Mouse (Mus musculus) MEL (cell line): ENCODE measurements around the gene Cntnap1. TPM values are rescaled to one million over a fixed set of nuclear protein-coding genes. Genes with fewer than 3 reads are reported as not detected.

Experiments
- DNase-seq: peaks from one replicate; pipeline ENCODE4 v3.0.0; 2011; ENCODE audit warnings: low read depth, low spot score
- H3K27ac ChIP-seq: 2 replicates; pipeline ENCODE4 v1.5.1; 2012; ENCODE audit warnings: low read depth, mild to moderate bottlenecking, control low read depth, low read length, moderate library complexity; ENCODE audit not compliant: control insufficient read depth
- H3K27me3 ChIP-seq, 2 experiments: fragments of 150-350 bp in 1 of 2; sonication (generic) in 1 of 2; 2 replicates each; pipeline ENCODE4 v1.6.1; 2012; ENCODE audit warnings: low read length in 2 of 2, mild to moderate bottlenecking in 2 of 2, improper control_type of control experiment in 1 of 2, moderate library complexity in 1 of 2; ENCODE audit not compliant: insufficient read depth in 2 of 2, control insufficient read depth in 1 of 2
- H3K36me3 ChIP-seq, 2 experiments: 2 replicates each; pipeline ENCODE4 v1.6.1; 2012 to 2014; ENCODE audit warnings: low read length in 2 of 2, improper control_type of control experiment in 1 of 2, inconsistent platforms in 1 of 2, mild to moderate bottlenecking in 1 of 2; ENCODE audit not compliant: insufficient read depth in 2 of 2, control insufficient read depth in 1 of 2
- H3K4me1 ChIP-seq, 2 experiments: fragments of 150-350 bp in 1 of 2; sonication (generic) in 1 of 2; 2 replicates each; pipeline ENCODE4 v1.6.1; 2012; ENCODE audit warnings: low read length in 2 of 2, improper control_type of control experiment in 1 of 2, mild to moderate bottlenecking in 1 of 2; ENCODE audit not compliant: insufficient read depth in 2 of 2, control insufficient read depth in 1 of 2
- H3K4me3 ChIP-seq, 2 experiments: fragments of 150-350 bp in 1 of 2; sonication (generic) in 1 of 2; 2 replicates each; pipeline ENCODE4 v1.5.1; 2012; ENCODE audit warnings: low read depth in 2 of 2, low read length in 2 of 2, mild to moderate bottlenecking in 2 of 2, moderate library complexity in 2 of 2, control low read depth in 1 of 2, improper control_type of control experiment in 1 of 2; ENCODE audit not compliant: control insufficient read depth in 1 of 2, insufficient read depth in 1 of 2
- H3K79me2 ChIP-seq: 2 replicates; pipeline ENCODE4 v1.6.1; 2012; ENCODE audit warnings: mild to moderate bottlenecking, low read length, moderate library complexity; ENCODE audit not compliant: control insufficient read depth, poor library complexity, insufficient read depth
- H3K9ac ChIP-seq: 2 replicates; pipeline ENCODE4 v1.6.1; 2012; ENCODE audit warnings: low read depth, mild to moderate bottlenecking, control low read depth, low read length, moderate library complexity; ENCODE audit not compliant: control insufficient read depth, poor library complexity, severe bottlenecking
- H3K9me3 ChIP-seq: fragments of 150-350 bp; sonication (generic); replicated peaks from 2 replicates; pipeline ENCODE4 v1.6.1; 2012; ENCODE audit warnings: mild to moderate bottlenecking, low read length, improper control_type of control experiment, moderate library complexity; ENCODE audit not compliant: insufficient read depth
- BHLHE40 ChIP-seq: IDR thresholded peaks from 2 replicates; pipeline ENCODE4 v1.6.1; 2012; ENCODE audit warnings: low read depth, mild to moderate bottlenecking, inconsistent platforms, low read length, improper control_type of control experiment, borderline replicate concordance
- CHD2 ChIP-seq: IDR thresholded peaks from 2 replicates; pipeline ENCODE4 v1.6.1; 2011; ENCODE audit warnings: low read length, improper control_type of control experiment
- CTCF ChIP-seq, 3 experiments: IDR thresholded peaks in 2 of 3; conservative IDR thresholded peaks in 1 of 3; 2 replicates each; pipeline ENCODE4 v1.5.1; 2011 to 2012; ENCODE audit warnings: low read length in 3 of 3, low read depth in 2 of 3, mild to moderate bottlenecking in 2 of 3, improper control_type of control experiment in 1 of 3, inconsistent platforms in 1 of 3, mixed read lengths in 1 of 3, moderate library complexity in 1 of 3; ENCODE audit not compliant: control insufficient read depth in 1 of 3, insufficient read depth in 1 of 3, poor library complexity in 1 of 3, severe bottlenecking in 1 of 3
- E2F4 ChIP-seq: IDR thresholded peaks from 2 replicates; pipeline ENCODE4 v1.6.1; 2011; ENCODE audit warnings: low read depth, low read length, improper control_type of control experiment, borderline replicate concordance
- GATA1 ChIP-seq: IDR thresholded peaks from 2 replicates; pipeline ENCODE4 v1.6.1; 2011; ENCODE audit warnings: low read depth, low read length, improper control_type of control experiment
- HCFC1 ChIP-seq: IDR thresholded peaks from 2 replicates; pipeline ENCODE4 v1.6.1; 2012; ENCODE audit warnings: low read depth, mild to moderate bottlenecking, inconsistent platforms, low read length, improper control_type of control experiment, moderate library complexity
- JUND ChIP-seq: IDR thresholded peaks from 2 replicates; pipeline ENCODE4 v1.6.1; 2011; ENCODE audit warnings: low read depth, mild to moderate bottlenecking, improper control_type of control experiment, low read length
- MAFK ChIP-seq: IDR thresholded peaks from 2 replicates; pipeline ENCODE4 v1.6.1; 2011; ENCODE audit warnings: low read depth, mild to moderate bottlenecking, low read length, improper control_type of control experiment, borderline replicate concordance
- MEF2A ChIP-seq: IDR thresholded peaks from 2 replicates; pipeline ENCODE4 v1.6.1; 2014; ENCODE audit warnings: low read depth, mild to moderate bottlenecking, inconsistent platforms, low read length, improper control_type of control experiment; ENCODE audit not compliant: poor library complexity, insufficient replicate concordance, severe bottlenecking; ENCODE audit errors: extremely low read depth
- MXI1 ChIP-seq: IDR thresholded peaks from 2 replicates; pipeline ENCODE4 v1.6.1; 2011; ENCODE audit warnings: mild to moderate bottlenecking, low read depth, low read length, improper control_type of control experiment
- RCOR1 ChIP-seq: IDR thresholded peaks from 2 replicates; pipeline ENCODE4 v1.6.1; 2012; ENCODE audit warnings: low read depth, mild to moderate bottlenecking, inconsistent platforms, low read length, improper control_type of control experiment
- USF1 ChIP-seq: IDR thresholded peaks from 2 replicates; pipeline ENCODE4 v1.6.1; 2014; ENCODE audit warnings: low read depth, mild to moderate bottlenecking, inconsistent platforms, low read length, improper control_type of control experiment, moderate library complexity
- ZKSCAN1 ChIP-seq: IDR thresholded peaks from 2 replicates; pipeline ENCODE4 v1.6.1; 2012; ENCODE audit warnings: low read depth, mild to moderate bottlenecking, inconsistent platforms, low read length, improper control_type of control experiment, moderate library complexity
- ZMIZ1 ChIP-seq: IDR thresholded peaks from 2 replicates; pipeline ENCODE4 v1.6.1; 2012; ENCODE audit warnings: low read depth, mild to moderate bottlenecking, inconsistent platforms, low read length, improper control_type of control experiment, moderate library complexity
- ZNF384 ChIP-seq: IDR thresholded peaks from 2 replicates; pipeline ENCODE4 v1.6.1; 2012; ENCODE audit warnings: low read depth, mild to moderate bottlenecking, inconsistent platforms, low read length, improper control_type of control experiment
- polyA plus RNA-seq, 2 experiments: library from polyadenylated mRNA; stranded (reverse) in 1 of 2; unstranded in 1 of 2; fragments of >175 nt in 1 of 2; fragments of >200 nt in 1 of 2; gene quantifications; 2 replicates each; pipeline versions ENCODE4 v1.2.1 to v1.2.4; 2012; ENCODE audit warnings: low replicate concordance in 2 of 2, low read depth in 1 of 2; ENCODE audit not compliant: insufficient read length in 2 of 2, insufficient read depth in 1 of 2, missing spikeins in 1 of 2
- total RNA-seq: library from RNA; depleted of rRNA; stranded (reverse); fragments of 300-350 nt; gene quantifications from 2 replicates; pipeline ENCODE4 v1.2.3, GENCODE M21; 2012

Cntnap1 gene
- total and polyA plus RNA-seq, 3 experiments: 0.01 TPM; not detected in 2

DNA sequence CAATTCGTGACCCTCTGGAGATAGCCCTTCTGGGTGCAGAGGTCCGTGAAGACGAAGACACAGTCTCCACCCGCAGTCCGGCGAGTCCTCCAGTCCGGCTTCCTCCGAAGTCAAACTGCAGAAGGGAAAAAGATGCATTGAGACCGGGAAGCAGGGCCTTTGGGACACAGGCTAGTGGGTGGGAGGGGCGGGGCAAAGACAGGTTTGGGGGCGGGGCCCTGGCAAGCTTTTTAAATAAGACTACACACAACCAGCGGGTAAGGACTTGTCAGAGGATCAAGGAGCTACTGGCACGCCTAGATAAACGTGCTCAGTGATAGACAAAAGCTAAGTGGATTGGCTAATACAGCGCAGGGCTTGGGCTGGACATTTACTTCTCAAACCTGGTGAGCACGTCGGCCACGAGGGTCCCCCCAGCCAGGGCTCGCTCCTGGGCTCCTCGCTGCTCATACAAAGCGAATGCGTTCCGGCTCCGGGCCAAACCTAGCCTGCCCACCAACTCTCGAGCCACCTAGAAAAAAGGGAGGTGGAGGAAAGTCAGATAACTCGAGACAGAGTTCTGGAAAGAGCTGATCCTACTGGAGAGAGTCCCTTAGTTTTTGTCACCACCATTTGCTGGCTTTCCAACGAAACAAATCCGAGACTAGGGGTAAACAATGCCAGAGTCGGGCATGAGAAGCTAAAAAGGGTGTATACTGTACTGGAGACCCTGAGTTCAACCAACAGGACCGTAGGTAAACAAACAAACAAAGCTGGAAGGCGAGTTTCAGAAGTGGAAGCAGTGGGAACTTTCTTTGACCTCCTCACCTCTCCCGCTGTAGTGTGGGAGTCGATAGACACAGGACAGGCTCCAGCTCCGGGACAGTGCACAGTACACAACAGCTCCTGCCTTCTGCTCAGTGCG, 5.4 kb upstream of the Cntnap1 start:
- no peak overlapping the region for H3K27ac ChIP-seq
- no peak for DNase-seq
- peaks cover 0 to 2% of the 10 kb centered on the region in 2 experiments; a peak in 1 of 4 replicates for H3K4me1 ChIP-seq
- no peak overlapping the region for H3K9ac ChIP-seq
- TF ChIP-seq JUND: no peak
- no peak for TF ChIP-seq GATA1
- no peak for TF ChIP-seq ZMIZ1
- TF ChIP-seq CTCF (IDR thresholded peaks at IDR 0.05 in 2 of 3, conservative IDR thresholded peaks at IDR 0.05 in 1 of 3; ENCODE audit: control insufficient read depth in 1 of 3, insufficient read depth in 1 of 3, low read depth in 2 of 3, low read length in 3 of 3, poor library complexity in 1 of 3, severe bottlenecking in 1 of 3): no peak
- no peak for TF ChIP-seq BHLHE40
- TF ChIP-seq MAFK: no peak
- TF ChIP-seq RCOR1: no peak
- TF ChIP-seq MXI1: no peak
- TF ChIP-seq HCFC1: no peak
- no peak for TF ChIP-seq ZNF384
- no peak for TF ChIP-seq E2F4
- TF ChIP-seq CHD2: no peak
- TF ChIP-seq ZKSCAN1: no peak
- TF ChIP-seq MEF2A: no peak
- no peak overlapping the region for H3K4me3 ChIP-seq
- no peaks in the 10 kb centered on the region for H3K79me2 ChIP-seq
- no peaks in the 10 kb centered on the region for H3K9me3 ChIP-seq
- no peaks in the 10 kb centered on the region; a peak in 1 of 4 replicates for H3K27me3 ChIP-seq
- H3K36me3 ChIP-seq: no peaks in the 10 kb centered on the region

- H3K4me1 ChIP-seq: peaks cover 0 to 9% of the 10 kb centered on the region in 2 experiments; a peak in 1 of 4 replicates
- H3K27me3 ChIP-seq: peaks cover 0 to 2% of the 10 kb centered on the region in 2 experiments; a peak in 2 of 4 replicates
Observed at GRCm38 (mm10) chr11:101166357-101166756, 4.0 kb upstream of the Cntnap1 start.

More at GRCm38 (mm10) chr11:101166357-101166756, 4.0 kb upstream of the Cntnap1 start:
- no peak for DNase-seq
- no peak for TF ChIP-seq USF1
- H3K79me2 ChIP-seq: no peaks in the 10 kb centered on the region; the same call in 1 of the 2 replicates
- no peak overlapping the region for H3K9ac ChIP-seq
- no peaks in the 10 kb centered on the region for H3K9me3 ChIP-seq
- no peaks in the 10 kb centered on the region for H3K36me3 ChIP-seq
- no peak overlapping the region for H3K27ac ChIP-seq
- no peak overlapping the region for H3K4me3 ChIP-seq
